Mouse (Mus musculus): Measurements from ENCODE around the gene Slc47a2.
"Not testable (repeated sequence)": the region's sequence is repeated elsewhere in the genome, so short reads cannot be mapped to it uniquely, and the experiment has no call there.

Slc47a2 gene

DNA sequence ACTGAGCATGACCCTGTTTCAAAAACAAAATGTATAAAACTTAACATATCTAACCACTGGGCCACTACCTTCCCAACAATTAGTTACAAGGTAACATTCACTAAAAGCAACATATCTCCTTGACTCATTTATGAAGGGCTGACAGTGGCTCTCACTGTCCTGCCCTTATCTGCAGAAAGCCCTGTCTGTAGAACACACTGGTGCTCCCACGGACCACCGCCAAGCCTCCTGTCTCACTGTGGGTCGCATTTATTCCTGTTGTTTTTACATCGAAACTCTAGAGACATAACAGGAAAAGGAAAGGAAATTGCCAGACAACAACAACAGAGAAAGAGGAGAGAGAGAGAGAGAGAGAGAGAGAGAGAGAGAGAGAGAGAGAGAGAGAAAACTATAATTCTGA, 1.4 kb downstream of the Slc47a2 start:
- DNase-seq, result no peak

DNA sequence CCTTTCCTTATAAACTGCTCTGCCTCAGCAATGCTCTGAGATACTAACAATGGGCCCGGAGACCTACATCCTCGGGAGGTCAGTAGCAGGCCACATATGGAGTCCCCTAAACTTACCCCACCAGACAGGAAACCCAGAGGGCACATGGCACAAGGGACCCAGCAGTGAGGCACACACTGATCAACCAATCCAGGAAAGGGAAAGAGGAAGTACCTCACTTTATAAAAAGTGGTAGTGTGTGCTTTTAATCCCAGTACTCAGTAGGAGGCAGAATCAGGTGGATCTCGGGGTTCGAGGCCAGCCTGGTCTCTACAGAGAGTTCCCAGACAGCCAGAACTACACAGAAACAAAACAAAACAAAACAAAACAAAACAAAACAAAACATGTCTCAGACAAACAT, 2.3 kb downstream of the Slc47a2 start:
- no peak for DNase-seq

DNA sequence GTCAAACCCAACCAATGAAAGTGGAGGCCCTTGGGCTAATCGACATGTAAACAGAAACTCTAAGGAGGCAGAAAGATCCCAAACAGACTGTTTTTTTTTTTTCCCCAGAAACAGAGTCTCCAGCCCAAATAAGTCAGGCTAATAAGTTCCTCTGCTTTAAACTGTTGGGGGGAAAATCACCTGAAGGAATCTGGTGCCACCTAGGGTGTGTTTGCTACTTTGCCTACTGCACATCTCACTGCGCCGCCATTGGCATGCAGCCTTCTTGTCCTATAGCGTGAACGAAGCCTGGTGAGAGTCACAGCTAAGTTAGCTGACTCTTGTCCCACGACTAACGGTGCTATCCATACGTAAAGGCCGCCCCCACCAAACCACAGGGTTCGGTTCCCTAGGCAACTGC, 5.1 kb downstream of the Slc47a2 start:
- no peak for DNase-seq

DNA sequence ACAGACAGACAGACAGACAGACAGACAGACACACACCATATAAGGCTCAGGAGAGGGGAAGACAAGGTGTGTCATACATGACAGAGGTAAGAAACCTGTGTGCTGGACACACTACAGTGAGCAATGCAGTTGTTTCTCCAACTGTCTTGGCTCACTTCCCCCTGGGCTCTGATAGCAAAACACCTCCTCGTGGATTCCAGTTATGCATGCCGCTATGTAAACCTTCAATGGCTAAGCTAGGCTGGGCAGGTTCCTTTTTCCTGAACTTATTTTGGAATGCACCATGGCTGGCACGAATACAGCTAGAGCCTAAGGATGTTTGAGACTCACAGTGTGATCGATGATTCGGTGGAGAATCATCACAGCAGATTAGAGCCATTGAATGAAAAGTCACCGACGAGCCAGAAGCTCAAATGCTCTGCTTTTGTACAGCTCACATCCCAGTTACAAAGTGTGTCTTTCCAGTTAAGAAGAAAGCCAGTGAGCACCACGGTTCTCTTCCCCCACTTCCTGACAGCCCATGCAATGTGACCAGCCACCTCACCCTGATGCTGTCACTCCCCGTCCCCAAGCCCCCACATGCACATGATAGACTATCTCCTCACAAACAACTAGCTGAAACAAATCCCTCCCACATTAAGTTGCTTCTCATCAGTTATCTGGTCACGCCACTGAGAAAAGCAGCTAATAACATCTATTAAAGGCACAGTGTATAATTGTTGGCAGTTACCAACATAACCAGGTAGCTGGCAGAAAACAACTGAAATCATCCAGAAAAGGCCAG, 21.6 kb downstream of the Slc47a2 start:
- DNase-seq, result no peak

DNA sequence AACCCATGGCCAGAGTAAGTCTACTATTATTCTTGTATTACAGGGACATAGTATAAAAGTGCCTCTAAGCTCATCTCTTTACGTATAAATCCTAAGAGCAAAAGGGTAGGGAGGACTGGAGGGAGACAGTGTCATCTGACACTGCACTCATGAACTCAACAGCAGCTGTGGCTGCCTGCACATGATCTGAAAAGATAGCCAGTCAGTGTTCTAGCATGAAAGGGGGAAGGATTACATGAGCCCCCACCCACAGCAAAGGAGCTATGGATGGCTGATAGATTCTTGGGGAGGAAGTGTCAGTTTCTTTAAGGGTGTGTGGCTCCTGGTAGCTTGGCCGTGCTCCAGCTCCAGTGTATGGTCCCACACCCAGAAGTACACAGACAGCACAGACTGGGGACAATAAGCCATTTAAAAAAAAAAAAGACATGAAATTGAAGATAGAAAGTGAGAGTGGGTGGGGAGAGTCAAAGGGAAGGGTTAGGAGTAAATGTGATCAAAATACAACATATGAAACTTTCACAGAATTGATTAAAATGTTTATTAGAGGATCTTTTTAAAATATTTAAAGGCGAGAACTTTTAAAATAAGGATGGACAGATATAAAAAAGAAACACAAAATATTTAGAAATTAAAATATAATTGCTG, 22.6 kb downstream of the Slc47a2 start:
- DNase-seq, result no peak

DNA sequence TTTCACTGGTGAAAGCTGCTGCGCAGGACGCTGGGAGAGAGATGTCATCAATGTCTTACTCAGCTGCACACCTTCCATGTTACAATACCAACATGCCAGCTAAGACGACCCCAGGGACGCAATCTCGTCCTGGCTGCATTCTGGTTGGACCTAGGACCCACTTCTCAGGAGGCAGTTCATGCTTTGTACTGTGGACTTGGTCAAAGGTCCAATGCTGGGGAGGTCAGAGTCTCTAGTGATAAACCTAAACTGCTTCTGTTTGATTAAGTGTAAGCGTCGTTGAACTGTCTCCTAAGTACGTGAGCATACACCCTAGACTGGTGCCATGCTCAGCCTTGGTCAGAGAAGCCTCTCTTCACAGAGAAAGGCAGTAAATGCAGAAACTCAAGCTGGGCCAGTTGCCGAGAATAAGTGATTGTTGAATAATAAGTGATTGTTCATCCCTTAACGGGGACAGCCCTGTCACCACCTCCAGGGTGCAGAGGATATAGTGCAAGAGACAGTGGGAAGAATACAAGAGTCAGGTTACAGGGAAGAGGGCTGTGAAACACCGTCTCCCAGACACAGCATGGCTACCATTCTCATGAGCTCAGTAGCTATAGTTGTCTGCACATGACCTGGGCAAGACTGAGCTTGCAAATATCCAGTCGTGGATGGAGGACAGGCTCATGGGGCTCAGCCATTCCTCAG, 23.3 kb downstream of the Slc47a2 start:
- peak; percentile 51 to 52 for DNase-seq

DNA sequence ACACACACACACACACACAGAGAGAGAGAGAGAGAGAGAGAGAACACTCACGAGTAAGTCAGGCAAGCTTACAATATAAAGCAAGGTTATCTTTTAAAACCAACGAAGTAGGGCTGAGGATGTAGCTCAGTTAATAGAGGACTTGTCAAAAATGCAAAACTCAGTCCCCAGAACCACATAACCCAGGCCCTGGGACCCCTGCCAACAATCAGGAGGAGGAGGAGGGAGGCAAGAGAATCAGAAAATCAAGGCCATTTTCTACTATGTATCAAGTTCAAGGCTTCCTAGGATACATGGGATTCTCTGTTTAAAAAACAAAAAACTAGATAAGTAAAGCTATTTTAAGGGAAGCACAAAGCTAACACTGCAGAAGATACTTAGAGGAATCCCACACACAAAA, 25.8 kb downstream of the Slc47a2 start:
- no peak for DNase-seq

DNA sequence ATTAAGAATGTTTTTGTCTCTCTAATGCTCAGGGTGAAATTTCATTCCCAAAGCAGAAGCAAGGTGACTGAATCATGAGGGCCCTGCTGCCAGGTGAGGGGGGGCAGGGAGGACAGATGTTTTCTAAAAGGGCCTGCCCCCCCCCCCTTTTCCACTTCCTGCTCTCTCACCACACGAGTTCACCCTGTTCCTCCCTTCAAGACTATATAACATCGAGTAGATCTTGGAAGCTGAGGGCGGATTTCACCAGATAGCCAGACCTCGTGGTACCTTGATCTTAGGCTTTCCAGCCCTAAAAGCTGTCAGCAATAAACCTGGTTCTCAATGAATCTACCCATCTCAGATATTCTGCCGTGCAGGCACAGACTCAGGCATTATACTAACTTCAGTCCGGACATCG, 32.3 kb downstream of the Slc47a2 start:
- no peak for DNase-seq

DNA sequence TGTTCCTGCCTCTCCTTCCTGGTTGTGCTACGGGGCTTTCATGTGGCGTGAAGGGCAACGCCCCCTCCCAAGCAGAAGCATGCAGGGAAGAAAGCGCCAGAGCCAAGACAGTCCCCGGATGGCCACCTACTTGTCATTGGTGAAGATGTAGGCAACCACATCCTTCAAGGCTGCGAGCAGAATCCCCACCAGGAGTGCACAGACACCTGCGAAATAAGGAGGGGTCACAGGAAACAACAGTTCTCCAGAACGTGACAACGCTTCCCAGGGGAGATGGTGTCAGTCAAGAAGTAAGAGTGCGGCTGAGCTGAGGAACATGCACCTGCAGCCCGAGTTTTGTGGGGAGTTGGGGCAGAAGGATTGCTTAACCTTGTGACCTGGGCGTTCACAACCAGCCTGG, 32.8 kb downstream of the Slc47a2 start:
- no peak for DNase-seq

DNA sequence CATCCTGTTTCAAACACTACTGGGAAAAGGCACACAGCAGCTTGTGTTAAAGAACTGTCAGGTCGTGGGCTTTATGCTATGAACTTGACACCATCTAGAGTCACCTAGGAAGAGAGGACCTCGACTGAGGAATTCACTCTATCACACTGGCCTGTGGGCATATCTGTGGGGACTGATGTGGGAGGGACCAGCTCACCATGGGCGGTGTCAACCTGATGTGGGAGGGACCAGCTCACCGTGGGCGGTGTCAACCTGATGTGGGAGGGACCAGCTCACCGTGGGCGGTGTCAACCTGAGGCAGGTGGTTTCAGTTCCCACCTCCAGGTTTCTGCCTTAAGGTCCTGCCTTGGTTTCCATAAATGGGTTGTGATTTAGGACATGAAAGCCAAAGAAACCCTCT, 34.9 kb downstream of the Slc47a2 start:
- no peak for DNase-seq

DNA sequence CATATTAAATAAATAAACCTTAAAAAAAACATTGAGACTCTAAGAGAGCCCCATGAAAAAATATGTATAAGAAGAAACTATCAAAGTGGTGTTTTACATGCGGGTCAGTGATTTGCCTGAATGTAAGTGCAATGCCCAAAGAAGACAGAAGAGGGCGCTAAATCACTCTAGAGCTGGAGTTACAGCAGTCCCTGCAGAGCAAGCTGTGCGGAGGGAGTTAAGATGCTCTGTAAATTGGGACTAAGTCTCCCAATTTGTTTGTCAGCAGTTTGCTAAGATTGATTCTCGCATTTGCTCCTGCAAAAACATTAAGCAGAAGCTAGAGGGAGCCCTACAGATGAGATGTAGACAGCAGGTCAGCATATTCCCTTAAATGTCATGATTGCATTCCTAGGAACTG, 37.3 kb downstream of the Slc47a2 start:
- DNase-seq, result peak; percentile 52 to 83

DNA sequence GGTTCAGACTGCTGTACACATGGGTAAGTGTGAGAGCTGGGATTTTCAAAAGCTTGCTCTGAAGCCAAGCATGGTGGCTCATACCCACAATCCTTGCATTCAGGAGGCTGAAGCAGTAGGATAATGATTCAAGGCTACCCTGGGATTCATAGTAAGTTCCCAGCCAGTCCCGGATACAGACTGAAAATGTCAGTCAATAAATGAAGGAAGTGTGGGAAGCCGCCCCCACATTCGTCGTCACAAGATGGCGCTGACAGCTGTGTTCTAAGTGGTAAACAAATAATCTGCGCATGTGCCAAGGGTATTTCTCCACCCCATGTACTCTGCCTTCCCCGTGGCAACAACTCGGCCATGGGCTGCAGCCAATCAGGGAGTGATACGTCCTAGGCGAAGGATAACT, 38.1 kb downstream of the Slc47a2 start:
- DNase-seq, result not testable (repeated sequence)

DNA sequence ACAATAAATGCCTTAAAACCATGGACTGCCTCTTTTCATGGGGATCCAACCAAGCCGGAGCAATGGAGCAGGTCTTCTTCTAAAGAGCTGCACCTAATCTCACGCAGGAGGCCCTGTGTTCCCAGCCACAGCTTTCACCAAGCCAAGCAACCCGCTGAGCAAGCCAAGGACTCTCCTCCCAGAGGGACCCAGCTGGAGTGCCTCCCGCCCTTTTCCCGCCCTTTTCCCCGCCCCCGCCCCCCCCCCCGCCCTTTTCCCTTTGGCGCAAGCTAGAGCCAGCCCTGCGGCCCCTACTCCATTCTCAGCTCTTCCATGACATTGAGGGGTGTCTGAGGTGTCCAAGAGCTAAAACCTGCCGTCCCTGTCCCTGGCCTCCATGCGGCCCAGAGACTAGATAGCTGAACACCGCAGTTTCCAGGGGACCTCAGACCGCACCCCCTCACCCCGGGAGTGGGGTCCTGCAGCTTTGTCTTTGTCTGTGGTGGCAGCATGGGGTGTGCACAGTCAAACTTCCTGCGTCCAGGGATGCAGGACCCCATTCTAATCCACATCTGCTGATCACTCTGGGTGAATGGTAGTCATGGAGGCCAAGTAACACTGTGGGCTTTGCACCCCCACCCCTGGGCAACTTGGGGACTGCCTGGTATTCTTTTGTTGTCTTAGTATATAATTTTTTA, 41.8 kb downstream of the Slc47a2 start:
- DNase-seq, result no peak

DNA sequence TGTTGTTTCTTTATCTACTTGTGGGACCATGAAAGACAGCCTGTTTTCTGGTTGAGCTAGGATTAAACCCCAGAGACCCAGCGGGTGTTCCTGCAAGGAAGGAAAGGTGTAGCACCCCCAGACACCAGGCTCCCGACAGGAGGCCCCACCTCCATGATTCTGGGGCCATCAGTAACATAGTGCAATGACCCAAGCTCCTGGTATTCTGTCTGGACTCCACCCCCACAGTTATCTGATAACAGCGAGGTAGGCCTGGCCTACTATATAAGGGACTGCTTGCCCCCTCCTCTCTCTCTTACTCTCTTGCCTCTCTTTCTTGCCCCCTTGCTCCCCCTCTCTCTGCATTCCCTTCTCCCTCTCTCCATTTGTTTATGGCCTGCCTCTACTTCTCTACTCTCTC, 42.5 kb downstream of the Slc47a2 start:
- DNase-seq, result no peak

DNA sequence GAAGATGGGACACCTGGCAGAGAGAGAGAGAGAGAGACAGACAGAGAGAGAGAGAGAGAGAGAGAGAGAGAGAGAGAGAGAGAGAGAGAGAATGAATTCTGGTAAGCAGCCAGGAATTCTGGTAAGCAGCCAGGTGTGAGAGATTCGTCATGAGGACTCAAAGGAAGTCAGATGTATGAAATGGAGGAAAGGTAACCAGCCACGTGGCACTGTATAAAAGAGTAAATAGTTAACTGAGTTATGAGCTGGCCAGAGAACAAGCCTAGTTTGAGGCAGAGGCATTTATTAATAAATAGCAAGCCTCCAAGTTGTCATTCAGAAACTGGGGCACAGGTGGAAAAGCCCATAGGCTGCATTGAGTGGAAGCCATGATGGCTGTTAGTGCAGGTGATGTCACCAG, 44.8 kb downstream of the Slc47a2 start:
- peak; percentile 52 to 62 for DNase-seq

DNA sequence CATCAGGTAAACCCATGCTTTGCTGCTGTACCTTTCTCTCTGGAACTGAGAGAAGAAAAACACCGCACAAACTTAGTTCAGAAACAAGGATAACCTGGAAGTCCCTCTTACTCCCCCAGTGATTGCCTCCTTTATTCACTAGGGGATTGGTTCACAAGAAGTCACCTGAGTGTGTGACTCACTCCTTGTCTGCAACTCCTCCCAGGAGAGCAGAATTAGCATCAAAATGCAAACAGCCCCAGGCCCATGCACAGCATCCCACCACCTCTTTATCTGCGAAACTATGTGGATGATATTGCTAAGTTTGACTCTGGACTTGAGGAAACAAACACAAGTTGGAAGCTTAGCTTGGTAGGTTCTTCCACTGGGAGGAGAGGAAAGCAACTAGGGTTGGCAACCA, 45.3 kb downstream of the Slc47a2 start:
- no peak for DNase-seq

DNA sequence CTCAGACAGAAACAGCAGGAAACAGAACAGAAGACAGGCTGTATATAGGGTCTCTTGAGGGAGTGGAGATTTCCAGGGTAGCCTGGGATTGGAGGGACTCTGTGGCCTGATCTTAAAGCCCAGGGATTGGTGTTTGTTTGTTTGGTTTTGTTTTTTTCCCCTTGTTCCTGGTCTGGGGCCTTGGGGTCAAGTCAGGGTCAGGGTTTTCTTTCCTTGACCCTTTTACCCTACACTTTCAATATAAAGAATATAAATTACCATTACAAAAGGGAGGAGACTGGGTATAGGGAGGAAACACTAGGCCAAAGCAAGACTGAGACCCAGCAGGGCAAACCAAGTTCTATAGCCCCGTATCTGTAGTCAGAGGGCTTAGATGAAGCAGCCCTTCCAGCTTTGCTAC, 46.1 kb downstream of the Slc47a2 start:
- DNase-seq, result no peak

DNA sequence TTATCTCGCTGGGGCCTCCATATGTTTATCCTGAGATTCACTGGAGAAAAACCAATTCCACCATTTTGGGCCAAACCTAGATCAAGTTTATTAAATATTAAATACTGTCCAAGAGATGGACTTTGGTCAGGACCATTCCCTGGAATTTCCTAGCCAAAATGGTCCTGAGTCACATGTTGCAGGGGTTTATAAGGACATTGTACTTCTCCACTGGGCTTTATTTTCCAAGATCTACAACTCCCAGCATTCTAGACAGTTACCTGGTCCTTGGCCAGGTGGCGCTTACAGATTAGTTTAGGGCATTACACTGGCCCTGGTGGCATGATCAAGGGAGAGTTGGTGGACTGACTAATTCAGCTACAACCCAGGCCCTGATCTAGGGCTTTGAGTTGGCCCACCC, 47.1 kb downstream of the Slc47a2 start:
- DNase-seq, result peak in 1 of 2 experiments; percentile 52

DNA sequence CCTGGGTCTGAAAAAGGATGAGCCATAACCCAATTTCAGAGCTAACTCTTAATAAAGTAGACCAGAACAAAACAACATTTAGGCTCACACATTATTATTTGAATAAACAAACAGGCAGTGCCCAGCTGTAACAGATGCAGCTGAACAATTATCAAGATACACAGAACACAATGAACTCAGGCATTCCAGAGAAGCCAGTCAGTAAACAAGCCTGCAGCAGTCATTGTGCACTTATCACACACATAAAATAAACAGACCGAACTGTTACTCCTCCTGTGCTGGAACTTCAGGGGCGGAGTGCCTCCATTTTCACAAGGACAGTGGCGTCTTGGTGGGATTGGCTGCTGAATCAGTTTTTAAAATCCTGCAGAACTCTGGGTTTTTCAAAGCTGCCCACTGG, 48.2 kb downstream of the Slc47a2 start:
- no peak for DNase-seq

DNA sequence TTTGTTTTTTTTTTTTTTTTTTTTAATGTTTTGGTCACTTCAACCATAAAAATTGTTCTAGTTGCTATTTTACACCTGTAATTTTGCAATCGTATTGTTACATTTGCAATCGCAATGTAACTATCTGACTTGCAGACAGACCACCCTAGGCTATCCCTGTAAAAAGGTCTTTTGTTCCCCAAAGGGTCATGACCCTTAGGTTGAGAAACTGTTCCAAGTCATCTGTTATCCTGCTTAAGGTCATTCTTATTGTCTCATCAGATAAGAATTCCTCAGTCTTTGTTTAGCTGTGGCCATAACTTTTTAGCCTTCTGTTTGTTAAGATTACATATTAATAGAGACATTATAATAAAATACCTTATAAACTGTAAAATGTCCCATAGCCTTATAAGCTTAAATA, 49.4 kb downstream of the Slc47a2 start:
- DNase-seq, result no peak

DNA sequence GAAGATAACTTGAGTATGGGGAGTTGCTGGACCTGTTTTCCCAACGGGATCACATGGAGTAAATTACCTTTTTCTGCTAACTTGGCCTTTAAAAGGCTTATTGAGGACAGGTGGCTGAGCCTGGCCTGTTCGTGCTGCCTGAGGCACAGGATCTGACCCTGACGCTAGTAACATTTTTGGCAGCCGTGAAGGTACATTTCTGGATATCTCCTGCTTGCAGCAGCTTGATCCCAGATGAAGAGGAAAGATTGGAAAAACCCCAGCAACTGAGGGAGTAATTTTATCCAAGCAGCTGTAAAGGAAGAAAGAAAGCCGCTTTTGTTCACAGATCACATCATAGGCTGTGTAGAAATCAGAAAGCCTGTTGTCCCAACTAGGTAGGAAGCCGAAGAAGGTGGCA, 58.3 kb downstream of the Slc47a2 start:
- peak in 1 of 2 experiments; percentile 47 for DNase-seq

DNA sequence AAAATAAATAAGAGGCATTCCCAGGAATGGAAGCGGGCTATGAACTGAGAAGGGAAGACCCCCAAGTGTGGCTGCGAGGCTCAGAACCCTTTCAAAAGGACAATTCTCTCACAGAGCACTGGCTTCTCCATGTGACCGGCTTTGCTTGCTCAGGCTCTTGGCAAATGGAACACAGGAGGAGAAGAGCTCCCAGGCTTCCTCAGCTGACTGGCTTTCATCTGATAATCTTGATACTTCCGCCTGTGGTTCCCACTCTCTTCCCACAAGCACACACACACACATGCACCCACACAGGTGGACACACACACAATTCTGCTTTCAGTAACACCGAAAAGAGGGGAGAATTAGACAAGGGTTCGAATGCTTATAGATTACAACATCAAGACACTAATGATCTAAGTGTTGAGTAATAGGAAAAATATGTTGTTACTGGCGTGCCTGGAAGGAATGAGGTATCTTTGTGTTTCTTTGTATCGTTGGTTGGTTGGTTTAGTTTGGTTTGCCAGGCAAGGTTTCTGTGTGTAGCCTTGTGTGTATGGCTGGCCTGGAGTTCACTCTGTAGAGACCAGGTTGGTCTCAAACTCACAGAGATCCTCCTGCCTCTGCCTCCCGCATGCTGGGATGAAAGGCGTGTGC, 59.1 kb downstream of the Slc47a2 start:
- DNase-seq, result no peak

DNA sequence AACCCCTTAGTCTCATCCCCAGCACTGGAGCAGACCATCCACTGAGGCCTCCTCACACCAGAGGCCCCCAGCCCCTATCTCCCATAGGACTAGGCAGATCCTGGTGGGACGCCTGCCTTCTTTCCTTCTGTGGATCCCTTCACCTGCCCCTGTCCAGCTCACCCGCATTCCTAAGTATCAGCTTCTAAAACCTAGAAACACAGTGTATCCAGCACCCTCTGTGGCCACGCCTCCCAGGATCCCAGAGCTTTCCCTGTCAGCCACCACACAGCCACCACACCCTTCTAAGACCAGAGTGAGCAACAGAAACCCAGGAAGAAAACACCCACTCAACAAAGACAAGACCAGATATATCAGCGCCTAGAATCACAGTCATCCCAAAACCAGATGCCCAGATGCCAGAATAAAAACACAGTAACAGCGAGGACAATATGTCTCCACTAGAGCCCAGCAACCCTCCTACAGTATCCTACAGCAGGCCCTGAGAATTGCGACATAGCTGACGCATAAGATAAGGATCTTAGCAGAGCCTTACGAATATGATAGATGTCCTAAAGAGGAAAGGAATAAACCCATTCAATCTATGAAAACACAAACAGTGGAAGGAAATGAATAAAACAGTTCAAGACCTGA, 64.1 kb downstream of the Slc47a2 start:
- DNase-seq, result no peak
